Mouse (Mus musculus): Measurements from ENCODE around the gene Ngb. TPM values are rescaled to one million over a fixed set of nuclear protein-coding genes. Genes with fewer than 3 reads are reported as not detected.
A peak's percentile ranks its signal among the peaks of the same experiment; 100 is the strongest.

Ngb gene
- total RNA-seq, 2 experiments from 2014 or later = 6.6 to 7.7 TPM

DNA sequence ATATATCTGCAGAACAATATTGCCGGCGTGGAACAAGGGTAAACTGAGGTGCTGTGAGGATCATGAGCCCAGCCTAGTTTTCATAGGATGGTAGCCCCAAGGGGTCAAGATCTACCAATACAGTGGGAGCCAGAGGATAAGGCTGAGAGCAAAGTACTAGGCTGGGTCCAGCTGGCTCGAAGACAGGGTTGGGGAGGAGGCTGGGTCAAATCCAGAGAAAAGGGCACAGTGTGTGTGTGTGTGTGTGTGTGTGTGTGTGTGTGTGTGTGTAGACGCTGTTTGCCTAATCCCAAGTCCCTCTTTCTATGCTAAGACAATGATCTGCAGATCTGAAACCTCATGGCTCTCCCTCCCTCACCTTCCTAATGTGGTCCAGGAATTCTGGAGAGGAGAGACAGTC is 2.0 kb downstream of the Ngb start:
- intact Hi-C loops (cut with DNase I) = no loop called here
- DNase-seq (ENCODE audit: low spot score in 2 of 2) = no peak

DNA sequence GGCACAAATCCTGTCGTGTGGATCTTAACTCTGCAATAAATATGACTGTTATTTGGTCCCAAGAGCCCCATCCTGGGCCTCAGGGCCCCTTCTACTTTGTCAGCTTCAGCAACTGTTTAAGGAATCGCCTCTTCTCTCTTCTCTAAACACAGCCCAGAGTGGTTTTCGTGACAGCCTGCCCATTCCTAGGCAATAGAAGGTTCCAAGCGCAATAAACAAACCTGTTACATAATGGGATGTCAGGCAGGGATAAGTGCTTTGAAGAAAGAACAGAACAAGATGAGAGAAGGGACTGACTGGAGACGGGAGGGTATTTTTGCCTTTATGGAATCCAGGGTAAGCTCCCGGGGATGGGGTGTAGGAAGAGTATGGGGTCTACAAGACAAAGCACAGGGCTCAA is 8.7 kb downstream of the Ngb start:
- DNase-seq (ENCODE audit: low spot score in 2 of 2) = peak in 1 of 2 experiments; percentile 24

DNA sequence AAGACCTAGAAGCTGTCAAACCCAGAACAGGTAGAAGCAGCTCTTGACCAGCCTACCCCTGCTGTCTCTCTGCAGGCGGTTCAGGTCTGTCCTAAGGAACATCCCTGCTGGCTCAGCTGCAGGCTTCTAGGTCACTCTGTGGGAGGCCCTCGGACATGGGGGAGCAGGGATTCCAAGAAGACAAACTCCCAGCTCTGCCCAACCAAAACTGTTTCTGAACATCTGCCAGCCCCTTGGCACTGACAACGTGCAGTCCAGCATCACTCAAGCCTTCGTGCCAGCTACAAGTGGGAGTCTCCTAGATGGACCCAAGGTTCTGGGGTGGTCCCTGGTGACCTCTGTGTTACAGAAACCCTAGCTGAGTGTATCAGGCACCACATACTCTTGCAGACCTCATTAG is 9.1 kb downstream of the Ngb start:
- DNase-seq (ENCODE audit: low spot score in 2 of 2) = peak in 1 of 2 experiments; percentile 18
- intact Hi-C loops (cut with DNase I) = no loop called here

More for the DNA sequence above, 8.7 kb downstream of the Ngb start:
- intact Hi-C loops (cut with DNase I) = no loop called here

DNA sequence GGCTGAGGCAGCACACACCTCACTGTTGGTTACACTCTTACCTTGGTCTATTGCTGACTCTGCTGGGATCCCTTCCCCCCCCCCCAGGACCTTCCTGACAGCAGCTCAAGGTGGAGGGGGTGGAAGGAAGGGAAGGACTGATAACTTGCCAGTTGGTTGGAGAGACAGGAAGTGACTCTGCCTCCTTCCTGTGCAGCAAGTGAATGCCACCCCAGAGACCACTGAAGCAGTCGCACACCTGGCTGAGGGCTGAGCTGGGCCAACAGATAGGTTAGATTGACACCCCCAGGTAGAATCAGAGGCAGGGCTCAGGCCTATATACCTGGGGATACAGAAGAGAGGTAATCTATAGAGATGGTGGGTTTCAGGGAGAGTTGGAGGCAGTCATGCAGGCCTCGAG is 10.4 kb downstream of the Ngb start:
- no peak for DNase-seq (ENCODE audit: low spot score in 2 of 2)
- intact Hi-C loops (cut with DNase I) = no loop called here

DNA sequence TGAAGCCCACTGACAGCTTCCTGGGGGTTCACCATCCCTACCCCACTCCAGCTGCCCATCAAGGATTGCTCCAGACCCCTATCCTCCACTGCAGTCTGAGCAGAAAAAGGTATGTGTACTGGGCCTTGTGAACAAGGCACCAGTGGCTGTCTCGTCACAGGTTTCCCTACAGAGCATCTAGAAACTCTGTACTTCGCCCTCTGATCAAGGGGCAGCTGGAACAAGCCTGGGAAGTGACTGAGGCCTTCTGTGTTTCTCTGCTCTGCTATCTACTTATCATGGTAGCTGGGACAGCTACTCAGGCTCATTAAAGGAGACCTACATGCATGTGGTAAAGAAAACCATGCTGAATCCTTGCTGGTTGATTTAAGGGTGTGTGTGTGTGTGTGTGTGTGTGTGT is 12.6 kb downstream of the Ngb start:
- DNase-seq (ENCODE audit: low spot score in 2 of 2) = no peak
- intact Hi-C loops (cut with DNase I) = no loop called here

DNA sequence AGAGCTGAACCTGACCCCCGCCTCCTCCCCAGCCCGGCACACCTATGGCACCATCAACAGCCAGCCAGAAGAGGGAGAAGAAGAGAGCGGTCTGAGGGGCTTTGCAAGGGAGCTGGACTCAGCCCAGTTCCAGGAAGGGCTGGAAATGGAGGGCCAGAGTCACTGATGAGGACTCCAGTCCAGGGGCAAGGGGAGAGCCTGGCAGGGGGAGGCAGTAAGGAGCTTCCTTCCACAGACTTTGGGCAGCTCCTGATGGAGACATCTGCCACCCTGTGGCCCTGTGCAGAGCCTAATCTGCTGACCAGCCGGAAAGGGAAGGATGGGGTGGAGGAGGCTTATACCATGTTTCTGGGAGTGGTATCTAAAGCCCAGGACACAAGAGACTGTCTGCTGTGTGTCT is 13.1 kb downstream of the Ngb start:
- intact Hi-C loops (cut with DNase I) = no loop called here
- DNase-seq (ENCODE audit: low spot score in 2 of 2) = no peak

DNA sequence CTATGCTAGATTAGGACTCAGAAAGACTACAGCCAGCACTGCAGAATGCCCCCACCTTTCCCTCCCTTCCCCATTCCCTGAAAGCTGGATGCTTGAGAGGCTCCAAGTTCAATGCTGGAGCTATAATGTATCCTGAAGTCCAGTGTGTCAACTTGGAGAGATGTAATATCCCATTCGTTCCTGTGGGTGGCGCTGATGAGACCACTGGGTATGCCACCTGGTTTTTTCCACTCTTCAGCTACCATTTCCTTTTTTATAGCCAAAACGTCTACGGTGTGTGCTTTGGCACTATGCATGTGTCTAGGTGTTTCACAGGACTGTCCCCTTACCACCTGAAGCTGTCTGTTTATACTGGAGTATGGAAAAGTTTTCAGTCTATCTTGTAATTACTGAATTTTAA is 14.0 kb downstream of the Ngb start:
- intact Hi-C loops (cut with DNase I) = no loop called here
- DNase-seq (ENCODE audit: low spot score in 2 of 2) = no peak

DNA sequence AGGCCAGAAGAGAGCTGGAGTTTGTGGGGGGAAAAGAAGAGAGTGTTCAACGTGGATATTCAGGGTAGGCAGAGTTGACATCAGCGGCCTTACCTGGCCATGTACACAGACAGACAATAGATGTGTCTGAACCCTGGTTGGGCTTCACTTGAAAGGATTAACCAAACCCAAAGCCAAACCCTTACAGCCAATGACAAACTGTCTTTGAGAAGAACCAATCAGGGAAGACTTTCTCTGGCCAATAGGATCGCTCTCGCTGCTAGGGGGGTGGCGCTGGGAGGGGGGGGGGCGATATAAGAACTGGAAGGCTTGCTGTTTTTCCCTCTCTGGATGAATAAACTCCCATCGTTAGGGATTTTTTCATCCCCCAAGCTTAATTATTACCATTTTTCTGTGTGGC is 15.1 kb downstream of the Ngb start:
- no peak for DNase-seq (ENCODE audit: low spot score in 2 of 2)
- intact Hi-C loops (cut with DNase I) = no loop called here

DNA sequence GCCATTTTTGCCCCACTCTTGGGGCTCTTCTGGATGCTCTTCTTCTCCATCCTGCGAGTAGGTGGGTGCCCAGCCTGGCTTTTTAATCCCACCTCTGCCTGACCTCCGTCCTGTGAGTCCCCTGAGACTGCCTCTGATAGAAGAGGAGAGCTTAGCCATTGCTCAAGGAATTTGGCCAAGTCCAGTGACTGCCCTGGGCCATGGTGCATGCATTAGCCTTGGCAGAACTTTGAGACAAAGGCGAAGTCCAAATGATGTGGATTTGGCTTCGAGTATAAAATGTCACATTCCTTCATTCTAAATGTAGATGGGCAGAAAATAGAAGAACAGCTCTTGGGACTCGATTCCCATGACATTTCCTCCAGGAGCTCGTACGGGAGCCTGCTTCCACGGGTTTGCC is 19.5 kb downstream of the Ngb start:
- DNase-seq (ENCODE audit: low spot score in 2 of 2) = no peak
- intact Hi-C loops (cut with DNase I) = no loop called here

DNA sequence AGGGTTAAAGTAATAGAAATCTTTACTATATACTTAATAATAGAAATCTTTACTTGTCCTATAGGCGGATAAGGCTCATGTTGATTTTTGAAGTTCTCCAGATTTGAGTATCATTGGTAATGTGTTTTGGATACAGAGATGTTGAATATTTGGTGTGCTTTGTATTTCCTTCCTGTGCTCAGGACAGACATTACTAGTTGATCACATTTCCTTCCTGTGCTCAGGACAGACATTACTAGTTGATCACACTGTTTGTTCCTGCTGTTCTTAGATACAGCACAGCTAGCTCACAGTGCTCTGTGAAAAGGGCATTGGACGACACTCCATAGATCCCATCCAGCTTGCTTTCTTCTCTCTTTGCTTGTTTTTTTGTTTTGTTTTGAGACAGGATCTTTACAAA is 25.7 kb downstream of the Ngb start:
- intact Hi-C loops (cut with DNase I) = no loop called here
- no peak for DNase-seq (ENCODE audit: low spot score in 2 of 2)

DNA sequence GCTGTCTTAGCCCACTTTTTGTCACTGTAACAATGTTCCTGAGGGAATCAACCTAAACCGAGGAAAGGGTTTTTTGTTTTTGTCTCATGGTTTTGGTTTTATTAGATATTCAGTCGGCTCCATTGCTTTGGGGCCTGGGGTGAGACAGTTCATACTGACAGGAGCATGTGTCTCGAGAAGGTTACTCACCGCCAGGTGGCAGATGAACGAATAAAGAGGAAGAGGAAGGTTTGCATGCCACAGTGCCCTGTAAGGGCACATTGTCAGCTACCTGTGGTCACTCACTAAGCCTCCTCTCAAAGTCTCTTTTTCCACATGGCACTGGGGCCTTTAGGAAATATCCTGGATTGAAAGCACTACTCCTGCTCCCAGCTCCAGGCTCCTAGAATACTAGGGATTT is 31.8 kb downstream of the Ngb start:
- no peak for DNase-seq (ENCODE audit: low spot score in 2 of 2)
- intact Hi-C loops (cut with DNase I) = no loop called here

DNA sequence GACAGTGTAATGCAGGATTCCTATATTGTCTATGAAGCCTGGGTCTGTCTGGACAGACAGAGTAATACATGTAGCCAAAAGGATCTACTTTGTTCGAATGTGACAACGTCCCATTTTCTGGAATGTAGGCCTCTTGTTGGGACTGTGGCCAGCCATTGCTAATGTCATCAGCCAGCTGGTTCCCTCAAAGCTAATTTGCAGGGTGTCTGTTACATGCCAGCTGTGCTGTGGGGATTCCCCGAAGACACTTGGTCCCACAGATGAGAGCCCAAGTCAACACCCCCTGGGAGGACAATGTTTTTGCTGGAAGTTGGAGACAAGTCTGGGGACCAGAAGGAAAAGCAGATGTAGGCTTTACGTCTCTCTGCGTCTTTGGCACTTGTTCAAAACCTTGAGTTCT is 35.9 kb downstream of the Ngb start:
- intact Hi-C loops (cut with DNase I) = no loop called here
- no peak for DNase-seq (ENCODE audit: low spot score in 2 of 2)

DNA sequence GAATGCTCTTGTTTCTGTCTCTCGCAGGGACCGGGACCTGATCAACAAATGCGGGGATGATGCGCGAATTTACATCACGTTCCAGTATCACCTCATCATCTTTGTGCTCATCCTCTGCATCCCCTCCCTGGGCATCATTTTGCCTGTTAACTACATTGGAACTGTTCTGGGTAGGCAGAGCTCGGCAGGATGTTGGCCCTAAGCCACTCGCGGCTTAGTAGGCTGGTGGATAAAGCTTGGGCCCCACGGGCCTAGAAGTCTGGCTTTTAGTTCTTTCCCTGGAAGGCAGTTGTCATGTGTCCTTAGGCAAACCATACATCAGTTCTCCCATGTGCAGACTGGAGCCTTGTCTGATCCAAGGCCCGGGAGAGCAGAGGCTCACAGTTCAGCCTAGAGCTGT is 36.9 kb downstream of the Ngb start:
- intact Hi-C loops (cut with DNase I) = no loop called here
- DNase-seq (ENCODE audit: low spot score in 2 of 2) = no peak

DNA sequence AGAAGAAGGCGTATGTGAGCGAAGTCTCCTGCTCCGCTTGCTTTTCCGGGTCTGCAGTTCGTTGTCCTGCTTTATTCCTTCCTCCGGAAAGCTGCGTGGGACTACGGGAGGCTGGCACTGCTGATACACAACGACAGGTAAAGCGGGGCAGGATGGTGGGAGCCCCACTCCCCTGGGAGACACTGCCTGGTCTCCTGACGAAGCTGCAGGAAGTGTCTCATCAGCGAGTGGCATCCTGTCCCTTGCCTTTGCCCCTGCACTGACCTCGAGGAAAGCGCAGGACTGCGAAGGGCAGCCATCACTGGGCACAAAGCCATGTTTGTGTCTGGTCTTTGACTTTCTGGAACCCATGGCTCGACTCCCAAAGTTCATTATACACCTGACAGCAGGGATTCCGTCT is 45.3 kb downstream of the Ngb start:
- DNase-seq (ENCODE audit: low spot score in 2 of 2) = no peak
- intact Hi-C loops (cut with DNase I) = no loop called here

DNA sequence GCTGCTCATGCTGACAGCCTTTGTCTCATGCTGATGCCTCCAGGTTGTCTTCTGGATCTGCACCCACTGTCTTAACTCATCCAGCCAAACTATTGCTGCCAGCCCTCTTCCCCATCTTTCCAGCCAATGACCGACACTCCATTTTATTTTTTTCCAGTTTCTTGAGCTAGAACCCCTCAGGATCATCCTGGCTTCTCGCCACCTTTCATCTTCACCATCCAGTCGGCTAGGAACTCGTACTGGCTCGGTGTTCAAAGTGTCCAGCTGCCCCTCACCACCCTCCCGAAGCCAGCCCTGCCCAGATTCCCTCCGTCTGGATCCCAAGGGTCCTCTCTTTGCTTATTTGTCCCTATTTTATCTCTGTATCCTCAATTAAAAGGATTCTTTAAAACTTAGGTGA is 47.5 kb downstream of the Ngb start:
- intact Hi-C loops (cut with DNase I) = loop anchor here (5.0 kb wide), 2 partner anchors 63 to 288 kb away; partner anchors contain the start of gene Zdhhc22
- DNase-seq (ENCODE audit: low spot score in 2 of 2) = no peak

DNA sequence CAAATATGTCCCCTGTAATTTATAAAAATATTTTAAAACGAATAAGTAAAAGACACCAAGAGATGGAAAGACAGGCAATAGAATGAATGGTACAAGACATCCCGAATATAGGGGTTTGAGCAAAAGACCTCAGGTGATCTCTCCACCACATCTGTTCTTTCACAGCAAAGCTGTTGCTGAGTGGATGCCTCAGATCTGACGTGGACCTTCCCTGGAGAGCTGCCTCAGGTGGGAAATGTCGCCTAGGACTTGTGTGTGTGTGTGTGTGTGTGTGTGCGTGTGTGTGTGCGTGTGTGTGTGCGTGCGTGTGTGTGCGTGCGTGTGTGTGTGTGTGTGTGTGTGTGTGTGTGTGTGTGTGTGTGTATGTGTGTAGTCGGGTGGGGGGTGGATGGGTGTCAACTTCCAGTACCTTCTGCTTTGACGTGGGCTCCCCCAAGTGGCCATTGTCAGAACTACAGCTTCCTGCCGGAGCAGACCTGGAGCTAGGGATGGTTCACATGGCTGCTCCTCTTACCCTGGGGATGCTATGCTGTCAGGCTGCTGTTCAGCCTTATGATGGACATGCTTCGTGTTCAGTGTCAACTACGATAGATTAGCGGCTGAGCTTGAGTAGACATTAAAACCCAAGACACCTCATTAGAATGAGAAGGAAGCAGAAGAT is 49.5 kb downstream of the Ngb start:
- peak; percentile 85 to 89 for DNase-seq (ENCODE audit: low spot score in 2 of 2)
- intact Hi-C loops (cut with DNase I) = loop anchor here (5.0 kb wide), 2 partner anchors 60 to 285 kb away; partner anchors contain the start of gene Zdhhc22

DNA sequence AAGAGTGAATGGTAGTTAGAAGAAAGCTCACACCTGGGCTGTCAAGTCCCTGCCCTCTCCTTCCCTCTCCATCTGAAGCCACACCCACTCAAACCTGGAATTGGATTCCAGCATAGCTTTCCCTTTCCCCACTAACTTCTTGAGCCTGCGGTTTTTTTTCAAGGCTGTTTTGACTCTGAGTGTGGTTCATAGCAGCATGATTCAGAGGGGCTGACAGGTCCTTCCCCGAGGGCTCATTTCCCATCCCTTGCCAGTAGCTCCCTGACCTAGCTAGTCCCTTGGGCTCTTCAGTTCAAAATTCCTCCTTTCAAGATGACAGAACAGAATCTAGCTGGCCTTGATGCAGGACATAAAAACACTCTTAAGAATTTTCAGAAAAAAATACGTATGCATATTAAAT is 54.8 kb downstream of the Ngb start:
- intact Hi-C loops (cut with DNase I) = no loop called here
- DNase-seq (ENCODE audit: low spot score in 2 of 2) = no peak

Other genes starting within 250 kb of the Ngb start
- 10 to 100 TPM; 70.7 to 73.6 TPM for gene Irf2bpl, start 217.7 kb downstream of the Ngb start, total RNA-seq (2021)
- gene Cipc, start 155.5 kb downstream of the Ngb start, total RNA-seq (2021) = 10 to 100 TPM; 82.2 to 93.0 TPM
- gene Zdhhc22, start 112.1 kb downstream of the Ngb start, total RNA-seq (2021) = 10 to 100 TPM; 51.6 to 58.0 TPM
- gene Tmem63c, start 81.2 kb downstream of the Ngb start, total RNA-seq (2021) = 10 to 100 TPM; 37.7 to 40.2 TPM
- gene Gstz1, start 44.6 kb upstream of the Ngb start, total RNA-seq (2021) = 10 to 100 TPM; 47.8 to 49.5 TPM
- 10 to 100 TPM; 16.2 to 18.8 TPM for gene Pomt2, start 45.4 kb upstream of the Ngb start, total RNA-seq (2021)
- gene Samd15, start 97.2 kb upstream of the Ngb start, total RNA-seq (2021) = 1 to 10 TPM; 4.1 to 4.8 TPM
- 10 to 100 TPM; 28.0 to 29.1 TPM for gene Tmed8, start 97.9 kb upstream of the Ngb start, total RNA-seq (2021)
- gene Noxred1, start 136.2 kb upstream of the Ngb start, total RNA-seq (2021) = 1 to 10 TPM in 1 of 2 experiments, under 1 TPM in 1; 0.84 to 1.8 TPM
- gene Vipas39, start 163.7 kb upstream of the Ngb start, total RNA-seq (2021) = 10 to 100 TPM; 52.1 to 58.6 TPM
- gene Ahsa1, start 163.9 kb upstream of the Ngb start, total RNA-seq (2021) = 100 to 1,000 TPM; 173 to 174 TPM
- under 1 TPM in 1 of 2 experiments, not detected in 1; 0.32 TPM for gene Ism2, start 197.2 kb upstream of the Ngb start, total RNA-seq (2021)

All from left cerebral cortex, postnatal 36 days (tissue).